Mouse (Mus musculus): ENCODE measurements around the gene Olfr951. TPM values are rescaled to one million over a fixed set of nuclear protein-coding genes. Genes with fewer than 3 reads are reported as not detected.

Olfr951 gene
- polyA plus RNA-seq (2016; fragmentation: Nextera tagmentation; extraction: Ambion mirVana) = not detected in 2 replicates

DNA sequence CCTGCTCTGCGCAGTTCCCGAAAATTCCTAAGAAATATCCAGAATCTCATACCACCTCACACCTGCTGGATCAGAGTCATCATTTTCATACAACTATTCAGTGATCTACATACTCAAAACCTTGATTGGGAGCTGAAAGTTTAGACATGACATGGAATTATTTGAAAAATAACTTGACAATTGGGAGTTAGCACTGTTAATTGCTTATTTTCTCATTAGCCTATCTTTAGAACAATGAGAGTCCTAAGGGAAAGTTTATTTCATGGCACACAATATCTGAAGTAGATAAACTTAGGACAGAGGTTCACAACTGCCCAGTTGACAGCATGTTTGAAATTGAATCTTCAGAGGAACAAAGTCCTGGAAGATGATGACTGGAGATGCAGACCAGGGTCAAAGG lies at the start of gene Olfr951:
Gene Olfr951, plus strand, starts transcription at position 301 of the 400 bp plus-strand sequence.
- Histone ChIP-seq H3K36me3 (replicated peaks) (no peaks in the 10 kb centered on the region), H3K9me3 (no peaks in the 10 kb centered on the region), H3K4me1 (no peaks in the 10 kb centered on the region), H3K27ac (no peak within 1 kb of the TSS), H3K27me3 (ENCODE audit: poor library complexity, severe bottlenecking) (no peaks in the 10 kb centered on the region), H3K4me3 (no peak within 1 kb of the TSS)
- no peak for DNase-seq (ENCODE audit: extremely low spot score, low spot score)
- 93% methylated on average over 2 of the region's 2 CpGs for WGBS

DNA sequence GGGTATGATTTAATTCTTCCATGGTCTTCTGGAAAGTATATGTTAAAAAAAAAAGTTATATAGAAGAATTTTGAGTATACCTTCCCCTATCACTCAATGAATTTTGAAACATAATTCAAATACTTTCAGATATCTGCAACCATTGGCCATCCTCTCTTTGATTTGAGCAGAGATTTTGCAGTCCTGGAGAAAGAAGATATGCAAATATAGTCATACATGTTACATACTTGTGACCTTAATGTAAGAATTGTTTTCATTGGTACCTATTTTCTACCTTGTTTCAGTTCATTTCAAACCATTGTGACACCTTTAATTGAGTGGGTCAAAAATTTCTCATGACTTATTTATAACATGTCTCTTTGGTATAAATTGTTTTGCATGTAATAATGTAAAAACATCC lies 39.8 kb downstream of the Olfr951 start, which contains the start of gene Olfr952:
Gene Olfr952, minus strand, starts transcription at position 101 of the 400 bp plus-strand sequence.
- Histone ChIP-seq H3K36me3 (replicated peaks) (no peaks in the 10 kb centered on the region), H3K27me3 (ENCODE audit: poor library complexity, severe bottlenecking) (no peaks in the 10 kb centered on the region), H3K4me1 (no peaks in the 10 kb centered on the region), H3K9me3 (no peaks in the 10 kb centered on the region), H3K27ac (no peak within 1 kb of the TSS), H3K4me3 (no peak within 1 kb of the TSS)
- no peak for DNase-seq (ENCODE audit: extremely low spot score, low spot score)

Other genes starting within 250 kb of the Olfr951 start
- gene Olfr943, start 221.1 kb upstream of the Olfr951 start, polyA plus RNA-seq (2016; fragmentation: Nextera tagmentation; extraction: Ambion mirVana) = not detected in 2 replicates
- not detected in 2 replicates for gene Olfr944, start 185.5 kb upstream of the Olfr951 start, polyA plus RNA-seq (2016; fragmentation: Nextera tagmentation; extraction: Ambion mirVana)
- gene Olfr1537, start 137.4 kb upstream of the Olfr951 start, polyA plus RNA-seq (2016; fragmentation: Nextera tagmentation; extraction: Ambion mirVana) = not detected in 2 replicates
- gene Olfr945, start 110.6 kb upstream of the Olfr951 start, polyA plus RNA-seq (2016; fragmentation: Nextera tagmentation; extraction: Ambion mirVana) = not detected in 2 replicates
- not detected in 2 replicates for gene Olfr948, start 61.4 kb upstream of the Olfr951 start, polyA plus RNA-seq (2016; fragmentation: Nextera tagmentation; extraction: Ambion mirVana)
- not detected in 2 replicates for gene Olfr952, start 39.7 kb downstream of the Olfr951 start, polyA plus RNA-seq (2016; fragmentation: Nextera tagmentation; extraction: Ambion mirVana)
- gene Olfr954, start 69.3 kb downstream of the Olfr951 start, polyA plus RNA-seq (2016; fragmentation: Nextera tagmentation; extraction: Ambion mirVana) = not detected in 2 replicates
- gene Olfr955, start 84.5 kb downstream of the Olfr951 start, polyA plus RNA-seq (2016; fragmentation: Nextera tagmentation; extraction: Ambion mirVana) = not detected in 2 replicates
- gene Olfr44, start 106.6 kb downstream of the Olfr951 start, polyA plus RNA-seq (2016; fragmentation: Nextera tagmentation; extraction: Ambion mirVana) = not detected in 2 replicates
- gene Olfr957, start 128.4 kb downstream of the Olfr951 start, polyA plus RNA-seq (2016; fragmentation: Nextera tagmentation; extraction: Ambion mirVana) = not detected in 2 replicates
- gene Olfr958, start 166.6 kb downstream of the Olfr951 start, polyA plus RNA-seq (2016; fragmentation: Nextera tagmentation; extraction: Ambion mirVana) = not detected in 2 replicates
- gene Olfr959, start 188.2 kb downstream of the Olfr951 start, polyA plus RNA-seq (2016; fragmentation: Nextera tagmentation; extraction: Ambion mirVana) = not detected in 2 replicates
- gene AW551984, start 217.0 kb downstream of the Olfr951 start, polyA plus RNA-seq (2016; fragmentation: Nextera tagmentation; extraction: Ambion mirVana) = 4.0 and 4.2 TPM in 2 replicates
- not detected in 2 replicates for gene Olfr148, start 223.2 kb downstream of the Olfr951 start, polyA plus RNA-seq (2016; fragmentation: Nextera tagmentation; extraction: Ambion mirVana)
- not detected in 2 replicates for gene Olfr960, start 234.0 kb downstream of the Olfr951 start, polyA plus RNA-seq (2016; fragmentation: Nextera tagmentation; extraction: Ambion mirVana)